Mouse (Mus musculus): Measurements from ENCODE around the gene Catsperd.

GRCm38 (mm10) chr17:56666384-56666783 is 38.4 kb downstream of the Catsperd start:
- TF ChIP-seq CTCF (IDR thresholded peaks at IDR 0.05; ENCODE audit: insufficient read depth, low read depth, low read length) (no peak), POLR2A (IDR thresholded peaks at IDR 0.05; ENCODE audit: insufficient read depth, low read depth, low read length) (no peak)

Measured in olfactory bulb, adult 2 months (tissue).